Mouse (Mus musculus) C2C12 (cell line): ENCODE measurements around the gene Trappc6a.

Source experiments
- CEBPB ChIP-seq: IDR thresholded peaks from one replicate; pipeline ENCODE4 v1.6.1; 2011; ENCODE audit warnings: low read depth, mild to moderate bottlenecking, control low read depth, moderate library complexity
- CTCF ChIP-seq: IDR thresholded peaks from one replicate; pipeline ENCODE4 v1.5.1; 2011; ENCODE audit not compliant: control insufficient read depth, insufficient read depth, insufficient read length
- FOSL1 ChIP-seq: IDR thresholded peaks from one replicate; pipeline ENCODE4 v1.8.0; 2011; ENCODE audit warnings: mild to moderate bottlenecking, low read length; ENCODE audit not compliant: poor library complexity, insufficient read depth, severe bottlenecking
- MAX ChIP-seq: IDR thresholded peaks from one replicate; pipeline ENCODE4 v1.6.1; 2011; ENCODE audit warnings: mild to moderate bottlenecking, control low read depth
- MYOD1 ChIP-seq: IDR thresholded peaks from one replicate; pipeline ENCODE4 v1.6.1; 2011; ENCODE audit warnings: low read depth; ENCODE audit not compliant: control insufficient read depth, insufficient read length

- TF ChIP-seq CTCF (no peak), MAX (no peak), FOSL1 (no peak), CEBPB (no peak), MYOD1 (no peak)
Observed at GRCm38 (mm10) chr7:19508150-19508923, at the start of gene Trappc6a, which contains the start of gene Bloc1s3.
